Mouse (Mus musculus) stomach, postnatal 0 days (tissue): Measurements from ENCODE around the gene Tex22.

ENCODE experiments used
- CTCF ChIP-seq: IDR thresholded peaks from 2 replicates; pipeline ENCODE4 v1.5.1; 2016; ENCODE audit warnings: antibody characterized with exemption, low read depth, mild to moderate bottlenecking, moderate library complexity
- EP300 ChIP-seq: optimal IDR thresholded peaks from 2 replicates; pipeline ENCODE3; 2016; ENCODE audit warnings: antibody characterized with exemption

DNA sequence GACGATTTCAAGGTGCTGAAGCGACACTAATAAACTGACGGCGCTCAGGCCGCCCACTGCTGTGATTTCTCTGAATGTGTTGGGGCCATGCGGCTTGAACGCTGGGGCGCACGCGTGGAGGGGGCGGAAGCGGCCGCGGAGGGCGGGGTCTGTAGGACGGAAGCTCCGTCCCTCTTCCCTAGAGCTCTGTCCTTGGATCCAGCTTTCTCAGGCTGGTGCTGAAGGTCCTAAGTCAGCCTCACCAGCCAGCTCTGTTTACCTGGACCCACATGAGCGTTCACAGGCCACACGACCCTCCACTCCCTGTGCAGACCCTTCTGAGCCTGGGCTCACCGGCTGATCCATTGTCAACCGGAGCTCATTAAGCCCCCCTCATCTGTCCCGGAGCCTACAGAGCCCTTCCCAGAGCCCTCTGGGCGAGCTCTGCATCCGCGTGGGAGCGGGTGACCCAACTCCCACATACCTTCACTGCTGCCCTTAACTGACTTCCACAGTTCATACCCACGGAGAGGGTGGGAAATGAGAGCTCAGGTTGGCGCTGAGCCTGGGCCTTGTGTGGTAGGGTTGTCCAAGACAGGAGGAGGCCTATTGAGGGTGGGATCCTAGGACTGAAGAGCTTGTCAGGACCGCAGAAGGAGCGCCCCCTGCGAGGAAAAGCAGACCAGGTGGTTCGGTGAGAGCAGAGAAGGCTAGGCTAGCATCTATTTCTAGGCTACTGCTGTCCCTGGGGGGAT is at the start of gene Tex22:
- no peak; the same call in 1 of the 2 replicates for TF ChIP-seq CTCF
- peak; percentile 73 for TF ChIP-seq EP300
